ENCODE assay signal across 19 mouse cellular contexts in genomic region chr4:83327526-83327925, GRCm38 (mm10). TPM values are rescaled to one million over a fixed set of nuclear protein-coding genes. Genes with fewer than 3 reads are reported as not detected.
DNase-seq lines count a peak whose midpoint lies in the region; ATAC-seq and TF ChIP-seq lines count a peak whose summit lies in the region.
"Had no signal": no experiment of that assay in that cellular context is flagged by ENCODE, and none has a peak within 500 bp of the region (broad histone marks: within the 10 kb centered on the region; RNA-seq: fewer than 3 reads in every experiment).

No protein-coding gene starts in this region.

- peak; percentile 26 for DNase-seq in adrenal gland, adult 2 months
- DNase-seq in adrenal gland, adult 8-10 months = no peak
- peak; percentile 79 for DNase-seq in A20 (ENCODE audit: low read depth, low spot score)
- DNase-seq in MEL (ENCODE audit: low read depth, low spot score) = peak; percentile 57
- no peak for DNase-seq in neural tube, embryonic 10.5 days (ENCODE audit: extremely low spot score, low spot score)
- no peak for DNase-seq in heart, postnatal 4 days
- DNase-seq: adrenal gland, postnatal 14 days; cerebellum, adult 18-20 months; heart, postnatal 14 days; kidney, adult 11 months; thymus, postnatal 14 days had no signal

- no peak overlapping the region for H3K4me2 ChIP-seq in neural tube, embryonic 15.5 days
- H3K4me2 ChIP-seq: embryonic facial prominence, embryonic 12.5 days; hindbrain, embryonic 15.5 days; limb, embryonic 15.5 days; midbrain, embryonic 12.5 days had no signal

- H3K9me3 ChIP-seq in MEL (replicated peaks; ENCODE audit: insufficient read depth, low read length) = no peaks in the 10 kb centered on the region
- H3K9me3 ChIP-seq in megakaryocyte, embryonic 14.5 days = no peaks in the 10 kb centered on the region
- no peaks in the 10 kb centered on the region for H3K9me3 ChIP-seq in neural tube, embryonic 15.5 days (replicated peaks)
- H3K9me3 ChIP-seq: embryonic facial prominence, embryonic 12.5 days; hindbrain, embryonic 15.5 days; limb, embryonic 15.5 days; midbrain, embryonic 12.5 days had no signal

- peak overlapping the region; percentile 32; the same call in 1 of the 2 replicates for H3K27ac ChIP-seq in MEL (ENCODE audit: control insufficient read depth, low read depth, low read length)
- no peak overlapping the region for H3K27ac ChIP-seq in neural tube, embryonic 15.5 days (replicated peaks)
- H3K27ac ChIP-seq: embryonic facial prominence, embryonic 12.5 days; hindbrain, embryonic 15.5 days; limb, embryonic 15.5 days; midbrain, embryonic 12.5 days had no signal

- H3K36me3 ChIP-seq in MEL (ENCODE audit: control insufficient read depth in 1 of 2, insufficient read depth in 2 of 2, low read length in 2 of 2) = peaks cover 0 to 14% of the 10 kb centered on the region in 2 experiments; a peak in 2 of 4 replicates
- H3K36me3 ChIP-seq in megakaryocyte, embryonic 14.5 days (replicated peaks; ENCODE audit: low read length) = no peaks in the 10 kb centered on the region
- no peaks in the 10 kb centered on the region for H3K36me3 ChIP-seq in neural tube, embryonic 15.5 days
- H3K36me3 ChIP-seq: embryonic facial prominence, embryonic 12.5 days; G1E; hindbrain, embryonic 15.5 days; limb, embryonic 15.5 days; midbrain, embryonic 12.5 days had no signal

- TF ChIP-seq EP300 in MEL (IDR thresholded peaks at IDR 0.05; ENCODE audit: low read depth in 1 of 2, low read length in 2 of 2) = no peak; a peak in 1 of 4 replicates

- 54% methylated on average over 4 of the region's 4 CpGs for WGBS in neural tube, embryonic 15.5 days

- TF ChIP-seq POLR2A in MEL (IDR thresholded peaks at IDR 0.05; ENCODE audit: control insufficient read depth in 1 of 2, insufficient read depth in 1 of 2, low read depth in 1 of 2, low read length in 2 of 2, poor library complexity in 1 of 2) = no peak

- ATAC-seq in neural tube, embryonic 15.5 days (ENCODE audit: low FRiP score) = no peak
- ATAC-seq: forebrain, embryonic 16.5 days had no signal

- H3K4me3 ChIP-seq in MEL (ENCODE audit: control insufficient read depth in 1 of 2, insufficient read depth in 1 of 2, low read depth in 2 of 2, low read length in 2 of 2) = peak overlapping the region; percentile 17 to 68
- peak overlapping the region; percentile 71 for H3K4me3 ChIP-seq in megakaryocyte, embryonic 14.5 days (replicated peaks)
- no peak overlapping the region for H3K4me3 ChIP-seq in neural tube, embryonic 15.5 days (replicated peaks)
- H3K4me3 ChIP-seq: embryonic facial prominence, embryonic 12.5 days; hindbrain, embryonic 15.5 days; limb, embryonic 15.5 days; midbrain, embryonic 12.5 days had no signal

- peaks cover 11% of the 10 kb centered on the region for H3K79me2 ChIP-seq in MEL (ENCODE audit: control insufficient read depth, insufficient read depth, low read length, poor library complexity)

- no peak for TF ChIP-seq RAD21 in MEL (IDR thresholded peaks at IDR 0.05; ENCODE audit: low read depth, low read length)

- no peak for TF ChIP-seq CTCF in MEL (IDR thresholded peaks at IDR 0.05 in 2 of 3, conservative IDR thresholded peaks at IDR 0.05 in 1 of 3; ENCODE audit: control insufficient read depth in 1 of 3, insufficient read depth in 1 of 3, low read depth in 2 of 3, low read length in 3 of 3, poor library complexity in 1 of 3, severe bottlenecking in 1 of 3)

- peak overlapping the region; percentile 21; the same call in 1 of the 2 replicates for H3K9ac ChIP-seq in MEL (ENCODE audit: control insufficient read depth, low read depth, low read length, poor library complexity, severe bottlenecking)
- H3K9ac ChIP-seq in neural tube, embryonic 15.5 days (replicated peaks) = no peak overlapping the region
- H3K9ac ChIP-seq: embryonic facial prominence, embryonic 12.5 days; hindbrain, embryonic 15.5 days; limb, embryonic 15.5 days; midbrain, embryonic 12.5 days had no signal

- H3K27me3 ChIP-seq in MEL (ENCODE audit: control insufficient read depth in 1 of 2, insufficient read depth in 2 of 2, low read length in 2 of 2) = no peaks in the 10 kb centered on the region
- H3K27me3 ChIP-seq in megakaryocyte, embryonic 14.5 days (replicated peaks) = peaks cover 20% of the 10 kb centered on the region
- peaks cover 5% of the 10 kb centered on the region for H3K27me3 ChIP-seq in neural tube, embryonic 15.5 days (replicated peaks)
- H3K27me3 ChIP-seq: embryonic facial prominence, embryonic 12.5 days had no signal

- H3K4me1 ChIP-seq in MEL (ENCODE audit: control insufficient read depth in 1 of 2, insufficient read depth in 2 of 2, low read length in 2 of 2) = peaks cover 7 to 20% of the 10 kb centered on the region in 2 experiments
- H3K4me1 ChIP-seq in megakaryocyte, embryonic 14.5 days = peaks cover 30% of the 10 kb centered on the region
- peaks cover 14% of the 10 kb centered on the region for H3K4me1 ChIP-seq in neural tube, embryonic 15.5 days

TF ChIP-seq in MEL, 35 proteins besides CTCF, POLR2A, EP300 and RAD21:
- TF ChIP-seq MYC (IDR thresholded peaks at IDR 0.05; ENCODE audit: low read depth, low read length) = 0 out of 2 replicates have a peak, but pooled peaks have one; percentile 23
- peak; percentile 74 for TF ChIP-seq GATA1 (IDR thresholded peaks at IDR 0.05; ENCODE audit: low read depth, low read length)
- TF ChIP-seq TBP (IDR thresholded peaks at IDR 0.05; ENCODE audit: low read depth, low read length) = no peak
- peak; percentile 63 for TF ChIP-seq ETS1 (IDR thresholded peaks at IDR 0.05; ENCODE audit: low read depth, low read length)
- TF ChIP-seq MXI1 (IDR thresholded peaks at IDR 0.05; ENCODE audit: low read depth, low read length) = 0 out of 2 replicates have a peak, but pooled peaks have one; percentile 20
- TF ChIP-seq GABPA (IDR thresholded peaks at IDR 0.05; ENCODE audit: low read depth, low read length) = no peak
- no peak for TF ChIP-seq BHLHE40 (IDR thresholded peaks at IDR 0.05; ENCODE audit: borderline replicate concordance, low read depth, low read length)
- TF ChIP-seq SMC3 (IDR thresholded peaks at IDR 0.05; ENCODE audit: low read depth, low read length) = no peak

RNA-seq across cellular contexts. Expression of gene Ttc39b, which starts 3.5 kb away (rescaled TPM):
- 10 to 100 TPM; 17.9 to 18.2 TPM for total RNA-seq in adrenal gland, adult 2 months (2021)
- 1.3 and 1.5 TPM in 2 replicates for polyA plus RNA-seq in adrenal gland, adult 2 months (2012; rRNA removed)
- total RNA-seq in adrenal gland, adult 8-10 months (2022) = 10 to 100 TPM; 21.4 to 29.7 (median 26.3) TPM
- total RNA-seq in MEL (2012; rRNA removed) = 11.3 and 16.1 TPM in 2 replicates
- 100 to 1,000 TPM in 1 of 2 experiments, 10 to 100 TPM in 1; 21.1 to 109 TPM for polyA plus RNA-seq in MEL (2012; ENCODE audit: insufficient read depth in 1 of 2, insufficient read length in 2 of 2, low read depth in 1 of 2, low replicate concordance in 2 of 2, missing spikeins in 1 of 2)
- polyA plus RNA-seq in megakaryocyte, embryonic 14.5 days (2012; ENCODE audit: insufficient read depth, low replicate concordance) = 2.4 TPM in 1 of 2 replicates, not detected in the other
- polyA plus RNA-seq in neural tube, embryonic 15.5 days (2015; fragmentation: Nextera tagmentation; extraction: Ambion mirVana) = 7.4 and 7.7 TPM in 2 replicates
- 10 to 100 TPM; 12.8 to 14.5 TPM for total RNA-seq in heart, postnatal 4 days (2021)
- polyA plus RNA-seq: G1E had no signal

Comparison
In these comparisons a context has a peak if more than half of its experiments do, and no peak if none do; other contexts are left out.
1. DNase-seq: peak in adrenal gland, adult 2 months (single experiment), A20 (single experiment) and MEL (single experiment); none in adrenal gland, adult 8-10 months (single experiment), neural tube, embryonic 10.5 days (single experiment) and heart, postnatal 4 days (single experiment).